Mouse (Mus musculus): ENCODE results near the gene CN725425. TPM values are rescaled to one million over a fixed set of nuclear protein-coding genes. Genes with fewer than 3 reads are reported as not detected.
A peak's percentile ranks its signal among the peaks of the same experiment; 100 is the strongest.

CN725425 gene
- polyA plus RNA-seq, 1 experiment from 2014 or later, result not detected

DNA sequence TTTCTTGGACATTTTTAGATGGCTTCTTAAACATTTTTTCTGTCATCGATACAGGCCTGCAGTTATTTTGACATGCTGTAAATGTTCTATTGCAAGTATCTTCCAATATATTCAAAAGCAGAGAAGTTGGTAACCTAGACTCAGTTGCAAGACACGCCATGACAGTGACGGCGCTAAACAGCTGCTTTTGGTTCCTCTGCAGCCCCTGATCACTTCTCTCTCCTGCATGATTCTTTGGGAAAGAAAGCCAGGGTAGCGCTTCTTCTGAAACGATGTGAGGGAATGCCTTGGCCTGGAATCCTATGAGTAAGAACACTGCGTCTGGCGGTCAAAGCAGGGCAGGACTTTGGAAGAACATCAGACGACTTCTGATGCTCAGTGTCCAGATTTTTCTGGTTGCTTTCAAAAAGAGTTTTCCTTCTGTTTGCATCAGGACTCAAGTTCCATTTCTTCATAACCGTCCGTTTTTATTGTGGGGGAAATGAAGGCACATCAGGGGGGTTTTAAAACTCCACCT lies 100.1 kb downstream of the CN725425 start:
- Histone ChIP-seq H3K36me3 (replicated peaks) (no peaks in the 10 kb centered on the region), H3K9me3 (no peaks in the 10 kb centered on the region), H3K4me2 (no peak overlapping the region), H3K4me1 (peaks cover 3% of the 10 kb centered on the region; the same call in 1 of the 2 replicates), H3K27me3 (replicated peaks) (no peaks in the 10 kb centered on the region), H3K9ac (no peak overlapping the region), H3K4me3 (no peak overlapping the region), H3K27ac (no peak overlapping the region)
- no peak for ATAC-seq (replicated peaks)
- 87% methylated on average over 11 of the region's 11 CpGs for WGBS

GRCm38 (mm10) chr15:91301366-91301765 lies 102.1 kb downstream of the CN725425 start:
- 0 out of 2 replicates have a peak, but pooled peaks have one; percentile 54 for ATAC-seq (replicated peaks)
- Histone ChIP-seq H3K4me1 (no peaks in the 10 kb centered on the region), H3K9me3 (no peaks in the 10 kb centered on the region), H3K4me2 (no peak overlapping the region), H3K36me3 (replicated peaks) (no peaks in the 10 kb centered on the region), H3K27ac (no peak overlapping the region), H3K9ac (no peak overlapping the region), H3K4me3 (no peak overlapping the region), H3K27me3 (replicated peaks) (no peaks in the 10 kb centered on the region)
- 9% methylated on average over 3 of the region's 3 CpGs for WGBS

- Histone ChIP-seq H3K4me3 (no peak overlapping the region), H3K4me1 (no peaks in the 10 kb centered on the region), H3K27me3 (replicated peaks) (no peaks in the 10 kb centered on the region), H3K9ac (no peak overlapping the region), H3K9me3 (no peaks in the 10 kb centered on the region), H3K36me3 (replicated peaks) (no peaks in the 10 kb centered on the region), H3K27ac (no peak overlapping the region), H3K4me2 (no peak overlapping the region)
- 36% methylated on average over 7 of the region's 7 CpGs for WGBS
- no peak for ATAC-seq (replicated peaks)
Measured at GRCm38 (mm10) chr15:91304296-91304852, 105.1 kb downstream of the CN725425 start.

Other genes with a start within 250 kb of the CN725425 start
- gene Kif21a, start 149.5 kb upstream of the CN725425 start, polyA plus RNA-seq (2015; fragmentation: Nextera tagmentation; extraction: Ambion mirVana), result 50.3 and 50.9 TPM in 2 replicates
- 8.2 and 9.9 TPM in 2 replicates for gene Abcd2, start 7.7 kb upstream of the CN725425 start, polyA plus RNA-seq (2015; fragmentation: Nextera tagmentation; extraction: Ambion mirVana)

All from midbrain, embryonic 15.5 days (tissue).